In genomic region chrX:10718838-10719539, GRCm38 (mm10) we compare ENCODE assay signal across 7 mouse cellular contexts. TPM values are rescaled to one million over a fixed set of nuclear protein-coding genes. Genes with fewer than 3 reads are reported as not detected.
DNase-seq lines count a peak whose midpoint lies in the region; ATAC-seq and TF ChIP-seq lines count a peak whose summit lies in the region.

No protein-coding gene starts in this region.

- TF ChIP-seq POLR2A in limb, embryonic 14.5 days (IDR thresholded peaks at IDR 0.05; ENCODE audit: borderline replicate concordance, extremely low read depth, insufficient read depth, insufficient read length), result no peak
- TF ChIP-seq POLR2A in spleen, adult 2 months (IDR thresholded peaks at IDR 0.05; ENCODE audit: low read depth, low read length), result no peak

- H3K9me3 ChIP-seq in limb, embryonic 14.5 days (ENCODE audit: control insufficient read depth, low read length), result no peaks in the 10 kb centered on the region
- no peaks in the 10 kb centered on the region for H3K9me3 ChIP-seq in midbrain, embryonic 15.5 days

- no peak for TF ChIP-seq CTCF in spleen, adult 2 months (IDR thresholded peaks at IDR 0.05; ENCODE audit: extremely low read depth, insufficient read depth, insufficient read length, insufficient replicate concordance)

- 20% methylated on average over 22 of the region's 22 CpGs for WGBS in limb, embryonic 14.5 days
- WGBS in midbrain, embryonic 15.5 days, result 19% methylated on average over 22 of the region's 22 CpGs
- 20% methylated on average over 22 of the region's 22 CpGs for whole genome bisulfite sequencing in spleen, adult 2 months

- no peak overlapping the region for H3K27ac ChIP-seq in limb, embryonic 14.5 days (replicated peaks; ENCODE audit: low read depth, low read length)
- peak overlapping the region; percentile 87 for H3K27ac ChIP-seq in midbrain, embryonic 15.5 days
- H3K27ac ChIP-seq in spleen, adult 2 months (ENCODE audit: insufficient read depth, low read length), result peak overlapping the region; percentile 85

- H3K36me3 ChIP-seq in limb, embryonic 14.5 days (ENCODE audit: control insufficient read depth, insufficient read depth, low read length), result no peaks in the 10 kb centered on the region
- no peaks in the 10 kb centered on the region for H3K36me3 ChIP-seq in midbrain, embryonic 15.5 days (replicated peaks)
- no peaks in the 10 kb centered on the region for H3K36me3 ChIP-seq in spleen, adult 2 months (ENCODE audit: control insufficient read depth, insufficient read depth, low read length)

- no peaks in the 10 kb centered on the region for H3K27me3 ChIP-seq in limb, embryonic 14.5 days (ENCODE audit: control insufficient read depth, insufficient read depth, low read length)
- no peaks in the 10 kb centered on the region for H3K27me3 ChIP-seq in midbrain, embryonic 15.5 days (replicated peaks)
- no peaks in the 10 kb centered on the region for H3K27me3 ChIP-seq in spleen, adult 2 months (ENCODE audit: control insufficient read depth, insufficient read depth, low read length)

- no peak; the same call in 1 of the 2 replicates for ATAC-seq in limb, embryonic 14.5 days (ENCODE audit: low FRiP score, low read depth)
- ATAC-seq in midbrain, embryonic 15.5 days (replicated peaks), result peak; percentile 72

- H3K4me3 ChIP-seq in limb, embryonic 14.5 days (replicated peaks; ENCODE audit: low read length), result peak overlapping the region; percentile 49
- H3K4me3 ChIP-seq in midbrain, embryonic 15.5 days, result peak overlapping the region; percentile 56
- peak overlapping the region; percentile 85 for H3K4me3 ChIP-seq in spleen, adult 2 months (ENCODE audit: extremely low read depth, insufficient read depth, insufficient read length)

- peak; percentile 84 to 91 for DNase-seq in adrenal gland, adult (ENCODE audit: inconsistent age in 2 of 2, low spot score in 1 of 2)
- peak; percentile 57 for DNase-seq in embryo, embryonic 11 days
- peak; percentile 65 to 82 for DNase-seq in heart, adult 18-20 months
- peak; percentile 70 for DNase-seq in kidney, adult 18-20 months
- peak; percentile 34 for DNase-seq in limb, embryonic 14.5 days (ENCODE audit: low spot score)
- peak; percentile 41 to 42 for DNase-seq in spleen, adult 2 months (ENCODE audit: low read depth in 1 of 2, low spot score in 2 of 2)

- H3K4me2 ChIP-seq in limb, embryonic 14.5 days (replicated peaks; ENCODE audit: low read depth, low read length, severe bottlenecking), result peak overlapping the region; percentile 61
- H3K4me2 ChIP-seq in midbrain, embryonic 15.5 days, result peak overlapping the region; percentile 61

- peaks cover 4% of the 10 kb centered on the region for H3K4me1 ChIP-seq in limb, embryonic 14.5 days (ENCODE audit: control insufficient read depth, insufficient read depth, low read length)
- H3K4me1 ChIP-seq in midbrain, embryonic 15.5 days, result no peaks in the 10 kb centered on the region; the same call in 1 of the 2 replicates
- no peaks in the 10 kb centered on the region; the same call in 1 of the 2 replicates for H3K4me1 ChIP-seq in spleen, adult 2 months (ENCODE audit: control insufficient read depth, insufficient read depth, insufficient read length)

- H3K9ac ChIP-seq in limb, embryonic 14.5 days (ENCODE audit: low read depth, low read length, severe bottlenecking), result peak overlapping the region; percentile 56
- peak overlapping the region; percentile 74 for H3K9ac ChIP-seq in midbrain, embryonic 15.5 days

RNA-seq across cellular contexts. Expression of gene Mid1ip1, which starts 4.2 kb away (rescaled TPM):
- total RNA-seq in heart, adult 18-20 months (2021), result 100 to 1,000 TPM in 1 of 2 experiments, 10 to 100 TPM in 1; 76.1 to 104 TPM
- polyA plus RNA-seq in limb, embryonic 14.5 days (2012; rRNA removed), result 17.5 and 19.2 TPM in 2 replicates
- 20.4 and 21.5 TPM in 2 replicates for polyA plus RNA-seq in limb, embryonic 14.5 days (2014; fragmentation: Nextera tagmentation; extraction: Ambion mirVana)
- 95.7 and 97.6 TPM in 2 replicates for polyA plus RNA-seq in midbrain, embryonic 15.5 days (2015; fragmentation: Nextera tagmentation; extraction: Ambion mirVana)
- 16.2 and 18.3 TPM in 2 replicates for polyA plus RNA-seq in spleen, adult 2 months (2012; rRNA removed)

Comparison
In these comparisons a context has a peak if more than half of its experiments do, and no peak if none do; other contexts are left out.
1. DNase-seq: peak in every context shown above with its lines; median percentile 88 in adrenal gland, adult; 74 in heart, adult 18-20 months; 70 in kidney, adult 18-20 months; 57 in embryo, embryonic 11 days; 42 in spleen, adult 2 months; 34 in limb, embryonic 14.5 days.